Mouse (Mus musculus) limb, embryonic 12.5 days (tissue): ENCODE measurements around the gene Rbpj. TPM values are rescaled to one million over a fixed set of nuclear protein-coding genes. Genes with fewer than 3 reads are reported as not detected.

Source experiments
- ATAC-seq: fragments of 200-750 bp; cut with Nextera tagmentation; 2 replicates; pipeline ENCODE4 v1.8.0; 2017; ENCODE audit warnings: low read depth, moderate TSS enrichment; ENCODE audit not compliant: insufficient number of reproducible peaks, insufficient read depth, low FRiP score, low TSS enrichment
- H3K27ac ChIP-seq: fragments of 300-500 bp; sonication (generic); 2 replicates; pipeline ENCODE4 v1.5.1; 2016; ENCODE audit warnings: mild to moderate bottlenecking, moderate library complexity
- H3K27me3 ChIP-seq: fragments of 300-500 bp; sonication (generic); 2 replicates; pipeline ENCODE4 v1.6.1; 2016; ENCODE audit warnings: mild to moderate bottlenecking, moderate library complexity
- H3K36me3 ChIP-seq: fragments of 300-500 bp; sonication (generic); 2 replicates; pipeline ENCODE4 v1.6.1; 2016; ENCODE audit warnings: mild to moderate bottlenecking, moderate library complexity
- H3K4me1 ChIP-seq: fragments of 300-500 bp; sonication (generic); replicated peaks from 2 replicates; pipeline ENCODE4 v1.6.1; 2016
- H3K4me2 ChIP-seq: fragments of 300-500 bp; sonication (generic); 2 replicates; pipeline ENCODE4 v1.6.1; 2016; ENCODE audit warnings: mild to moderate bottlenecking, moderate library complexity
- H3K4me3 ChIP-seq: fragments of 300-500 bp; sonication (generic); replicated peaks from 2 replicates; pipeline ENCODE4 v1.5.1; 2016; ENCODE audit warnings: mild to moderate bottlenecking
- H3K9ac ChIP-seq: fragments of 300-500 bp; sonication (generic); replicated peaks from 2 replicates; pipeline ENCODE4 v1.6.1; 2016; ENCODE audit warnings: mild to moderate bottlenecking, moderate library complexity
- H3K9me3 ChIP-seq: fragments of 300-500 bp; sonication (generic); 2 replicates; pipeline ENCODE4 v1.6.1; 2016; ENCODE audit warnings: mild to moderate bottlenecking, moderate library complexity
- WGBS: fragments of 180-500 bp; shearing (Covaris S2); methylation state at CpG from one replicate; pipeline ENCODE4 v1.1.7; 2016; 5-methylcytosine and 5-hydroxymethylcytosine counted together
- polyA plus RNA-seq: library from polyadenylated mRNA; unstranded; fragments of >200 nt; fragmentation: Nextera tagmentation; extraction: Ambion mirVana; gene quantifications from 2 replicates; pipeline ENCODE4 v1.2.1, GENCODE M21; 2016

The Rbpj gene
- polyA plus RNA-seq, 1 experiment from 2014 or later = 51.3 TPM

DNA sequence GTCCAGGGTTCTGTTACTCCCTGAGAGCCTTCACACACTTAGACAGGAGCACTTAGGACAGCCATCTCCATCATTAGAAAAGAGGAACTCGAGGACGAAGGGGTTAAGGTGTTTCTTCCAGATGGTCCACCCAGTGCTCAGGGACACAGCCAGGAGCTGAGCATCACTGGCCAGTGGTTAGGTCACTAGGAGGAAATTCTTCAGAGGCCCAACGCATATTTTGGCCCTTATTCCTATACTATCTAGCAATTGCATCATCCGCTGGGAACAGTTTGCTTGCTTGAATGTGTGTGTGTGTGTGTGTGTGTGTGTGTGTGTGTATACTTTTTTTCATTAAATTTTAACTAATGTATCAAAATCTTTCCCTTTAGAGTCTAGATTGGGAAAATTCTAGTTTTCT lies 45.5 kb downstream of the Rbpj start:
- ATAC-seq = no peak
- Histone ChIP-seq H3K36me3 (no peaks in the 10 kb centered on the region), H3K27me3 (no peaks in the 10 kb centered on the region), H3K4me2 (no peak overlapping the region), H3K4me1 (no peaks in the 10 kb centered on the region), H3K9ac (no peak overlapping the region), H3K9me3 (no peaks in the 10 kb centered on the region), H3K4me3 (no peak overlapping the region), H3K27ac (no peak overlapping the region)
- 86% methylated on average over 4 of the region's 4 CpGs for WGBS

DNA sequence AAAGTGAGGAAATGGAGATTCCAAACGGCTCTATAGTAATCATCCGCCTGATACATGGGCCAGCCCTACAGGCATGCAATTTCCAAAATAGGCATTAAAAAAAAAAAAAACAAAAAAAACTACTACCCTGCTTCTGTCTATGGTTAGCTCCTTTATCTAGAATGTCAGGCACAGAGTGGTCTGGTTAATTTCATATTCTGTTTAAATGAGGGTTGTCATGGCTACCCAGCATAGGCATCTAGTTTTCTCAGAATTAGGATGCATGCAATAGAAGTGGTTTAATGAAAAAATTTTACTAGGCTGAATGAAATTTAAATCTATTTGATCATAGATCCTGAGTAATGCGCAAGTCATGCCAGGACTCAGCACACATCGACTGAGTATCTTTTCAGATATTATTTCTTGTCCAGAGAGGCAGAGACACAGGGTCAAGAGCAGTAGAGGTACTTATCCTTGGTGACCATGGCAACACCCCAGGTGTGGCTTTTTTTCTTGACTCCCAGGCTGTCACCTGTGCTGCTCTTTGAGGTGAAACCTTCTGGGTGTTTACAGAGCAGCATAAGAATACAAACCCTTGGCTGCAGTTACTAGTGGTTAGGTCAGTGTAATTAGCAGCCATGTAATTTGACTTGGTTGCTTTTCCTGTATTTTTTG lies 49.1 kb downstream of the Rbpj start:
- Histone ChIP-seq H3K4me3 (no peak overlapping the region), H3K9ac (no peak overlapping the region), H3K9me3 (no peaks in the 10 kb centered on the region), H3K27me3 (no peaks in the 10 kb centered on the region), H3K4me2 (no peak overlapping the region), H3K36me3 (no peaks in the 10 kb centered on the region), H3K27ac (no peak overlapping the region), H3K4me1 (peaks cover 14% of the 10 kb centered on the region; the same call in 1 of the 2 replicates)
- no peak for ATAC-seq
- WGBS = 81% methylated on average over 4 of the region's 4 CpGs

DNA sequence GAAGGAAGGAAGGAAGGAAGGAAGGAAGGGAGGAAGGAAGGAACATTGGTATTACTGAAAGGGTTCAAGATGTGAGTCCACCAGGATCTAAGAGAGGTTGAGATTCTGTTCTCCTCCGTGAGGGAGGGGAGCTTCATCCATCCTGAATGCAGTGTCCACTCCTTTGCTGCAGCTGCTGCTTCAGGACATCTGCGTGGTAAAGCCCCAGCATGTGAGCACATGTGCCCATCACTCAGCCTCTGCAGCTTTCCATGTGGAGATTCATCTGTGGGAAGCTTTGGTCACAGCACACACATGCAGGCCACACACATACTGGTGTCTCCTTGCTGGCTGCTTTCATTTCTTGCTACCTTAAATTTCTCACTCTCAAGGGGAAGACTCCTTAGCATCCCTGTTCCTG lies 50.5 kb downstream of the Rbpj start:
- Histone ChIP-seq H3K27me3 (no peaks in the 10 kb centered on the region), H3K27ac (no peak overlapping the region), H3K9ac (no peak overlapping the region), H3K4me2 (no peak overlapping the region), H3K4me3 (no peak overlapping the region), H3K36me3 (no peaks in the 10 kb centered on the region), H3K4me1 (peaks cover 14% of the 10 kb centered on the region; the same call in 1 of the 2 replicates), H3K9me3 (no peaks in the 10 kb centered on the region)
- ATAC-seq = no peak
- WGBS = 79% methylated on average over 2 of the region's 2 CpGs

DNA sequence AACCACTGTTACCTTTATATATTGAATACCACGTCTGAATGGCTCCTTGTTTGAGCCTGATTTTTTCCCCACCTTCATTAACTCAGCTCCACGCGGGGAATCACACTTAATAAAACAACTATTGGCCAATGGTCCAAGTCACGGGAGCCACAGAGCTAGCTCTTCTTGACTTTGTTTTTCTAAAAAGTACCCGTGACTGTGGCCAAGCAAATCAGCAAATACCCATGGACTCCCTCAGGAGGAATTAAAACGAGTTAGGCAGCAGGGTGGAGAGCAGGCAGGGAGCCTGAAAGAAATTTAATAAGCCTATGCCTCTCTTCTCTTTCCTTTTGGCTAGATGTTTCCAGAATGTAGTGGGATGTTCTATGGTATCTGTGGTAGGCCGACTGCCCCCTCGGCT lies 51.9 kb downstream of the Rbpj start:
- peak; percentile 74; the same call in 1 of the 2 replicates for ATAC-seq
- WGBS = 52% methylated on average over 8 of the region's 8 CpGs

DNA sequence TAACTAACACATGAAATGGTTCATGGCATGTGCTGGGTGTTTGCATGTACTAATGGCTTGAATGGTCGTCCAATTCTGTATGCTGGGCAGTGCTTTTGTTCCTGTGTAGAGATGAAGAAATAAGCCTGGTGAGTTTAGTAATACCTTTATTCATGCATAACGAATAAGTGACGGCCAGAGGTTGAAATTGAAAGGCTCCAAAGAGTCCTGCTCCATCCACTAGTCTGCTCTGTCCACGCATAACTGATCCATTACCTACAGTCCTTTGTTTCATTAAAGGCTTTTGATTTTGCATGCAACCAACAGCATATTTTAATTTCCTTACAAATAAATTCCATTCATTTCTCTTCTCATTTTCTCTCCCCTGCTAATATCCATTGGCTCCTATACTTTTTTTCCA lies 53.2 kb downstream of the Rbpj start:
- H3K4me2 ChIP-seq = no peak overlapping the region
- H3K36me3 ChIP-seq = no peaks in the 10 kb centered on the region
- peaks cover 14% of the 10 kb centered on the region; the same call in 1 of the 2 replicates for H3K4me1 ChIP-seq
- H3K27me3 ChIP-seq = no peaks in the 10 kb centered on the region
- no peak overlapping the region for H3K4me3 ChIP-seq
- H3K9me3 ChIP-seq = no peaks in the 10 kb centered on the region
- no peak overlapping the region for H3K27ac ChIP-seq
- H3K9ac ChIP-seq = no peak overlapping the region
- WGBS = 88% methylated on average over 4 of the region's 4 CpGs
- no peak for ATAC-seq

More for the DNA sequence above, 51.9 kb downstream of the Rbpj start:
- Histone ChIP-seq H3K4me2 (no peak overlapping the region), H3K4me1 (peaks cover 14% of the 10 kb centered on the region; the same call in 1 of the 2 replicates), H3K27ac (peak overlapping the region; percentile 59), H3K9me3 (no peaks in the 10 kb centered on the region), H3K36me3 (no peaks in the 10 kb centered on the region), H3K27me3 (no peaks in the 10 kb centered on the region), H3K9ac (no peak overlapping the region), H3K4me3 (no peak overlapping the region)

DNA sequence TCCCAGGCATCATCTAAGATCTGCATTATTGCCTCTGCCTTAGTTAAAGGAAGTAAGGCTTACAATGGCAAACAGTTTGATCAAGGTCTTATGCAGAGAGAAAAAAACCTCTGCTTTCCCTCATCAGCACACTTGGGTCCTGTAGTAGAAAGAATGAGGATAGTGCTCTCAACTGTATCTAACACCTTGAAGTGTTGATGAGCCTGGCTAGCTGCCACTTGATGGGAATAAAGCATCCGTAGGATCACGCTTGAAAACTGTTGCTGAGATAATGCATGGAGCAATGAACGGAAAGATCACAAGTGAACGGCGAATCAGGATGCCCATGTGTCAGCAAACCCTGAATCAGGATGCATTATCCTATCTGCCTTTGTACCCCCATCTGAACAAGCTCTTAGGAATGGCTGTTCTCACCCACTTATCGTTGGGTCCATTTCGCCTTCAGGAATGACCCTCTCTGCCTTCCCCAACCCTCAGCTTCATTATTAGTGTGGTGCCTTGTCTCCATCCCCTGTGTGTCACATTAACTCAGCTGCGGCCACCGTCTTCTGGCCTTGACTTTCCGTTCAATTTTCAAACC lies 54.1 kb downstream of the Rbpj start:
- H3K9me3 ChIP-seq = no peaks in the 10 kb centered on the region
- no peak overlapping the region for H3K9ac ChIP-seq
- no peak overlapping the region for H3K27ac ChIP-seq
- no peak overlapping the region for H3K4me3 ChIP-seq
- 91% methylated on average over 10 of the region's 10 CpGs for WGBS
- H3K4me2 ChIP-seq = no peak overlapping the region
- H3K4me1 ChIP-seq = peaks cover 14% of the 10 kb centered on the region; the same call in 1 of the 2 replicates
- H3K27me3 ChIP-seq = no peaks in the 10 kb centered on the region
- ATAC-seq = no peak
- H3K36me3 ChIP-seq = no peaks in the 10 kb centered on the region

DNA sequence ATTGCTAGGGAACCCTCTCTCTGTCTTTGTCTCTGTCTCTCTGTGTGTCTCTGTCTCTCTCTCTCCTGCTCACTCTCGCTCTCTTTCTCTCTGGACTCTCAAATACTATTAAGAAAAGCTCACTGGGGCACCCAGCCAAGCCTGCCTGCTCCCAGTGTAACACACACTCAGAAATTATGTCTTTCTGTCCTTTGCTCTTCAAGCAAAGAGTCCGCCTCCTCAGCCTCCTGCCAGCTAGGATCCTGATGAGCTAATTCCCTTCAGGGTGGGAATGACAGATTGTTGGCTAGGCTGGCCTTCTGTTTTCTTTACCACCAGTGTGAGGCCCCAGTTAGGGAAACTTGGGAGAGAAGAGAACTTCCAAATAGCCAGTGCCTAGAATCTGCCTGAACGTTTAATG lies 57.1 kb downstream of the Rbpj start:
- H3K9me3 ChIP-seq = no peaks in the 10 kb centered on the region
- no peak for ATAC-seq
- H3K4me1 ChIP-seq = peaks cover 15% of the 10 kb centered on the region; the same call in 1 of the 2 replicates
- H3K27me3 ChIP-seq = no peaks in the 10 kb centered on the region
- H3K9ac ChIP-seq = no peak overlapping the region
- no peaks in the 10 kb centered on the region for H3K36me3 ChIP-seq
- H3K27ac ChIP-seq = no peak overlapping the region
- H3K4me2 ChIP-seq = no peak overlapping the region
- WGBS = 55% methylated on average over 3 of the region's 3 CpGs
- no peak overlapping the region for H3K4me3 ChIP-seq

DNA sequence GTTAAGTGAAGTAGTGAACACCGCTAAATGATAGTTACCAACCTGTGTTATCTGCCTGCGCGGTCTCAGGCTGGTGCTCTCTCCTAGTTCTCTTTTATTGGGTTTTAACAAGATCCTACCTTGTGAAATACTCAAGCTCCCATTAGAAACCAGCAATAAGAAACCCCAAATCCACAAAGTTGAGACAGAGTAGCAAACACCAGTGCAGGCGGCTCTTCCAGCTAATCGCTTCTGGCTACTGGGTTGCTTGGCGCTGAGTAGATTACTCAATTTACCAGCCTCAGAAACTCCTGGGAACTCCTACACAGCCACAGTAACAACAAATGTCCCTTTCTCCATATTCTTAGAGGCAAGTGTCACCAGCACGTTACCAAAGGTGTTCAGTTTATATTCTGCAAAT lies 58.2 kb downstream of the Rbpj start:
- 83% methylated on average over 7 of the region's 7 CpGs for WGBS

DNA sequence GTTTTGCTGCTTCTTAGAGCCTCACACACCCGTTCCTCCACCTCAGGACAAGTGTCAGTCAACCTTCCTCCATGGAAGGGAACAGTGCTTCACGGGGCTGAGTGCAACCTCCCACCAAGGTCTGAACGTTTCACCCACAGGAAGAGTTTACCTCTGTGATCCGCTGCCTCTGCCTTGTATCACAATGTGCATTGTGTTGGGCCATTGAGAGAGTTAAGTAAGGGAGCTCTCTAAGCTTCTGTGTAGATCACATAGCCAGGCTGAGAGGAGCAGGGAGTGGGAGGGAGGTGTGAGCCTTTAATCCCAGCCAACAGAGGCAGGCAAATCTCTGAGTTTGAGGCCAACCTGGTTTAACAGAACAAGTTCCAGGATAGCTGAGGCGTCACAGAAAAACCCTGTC lies 58.9 kb downstream of the Rbpj start:
- Histone ChIP-seq H3K36me3 (no peaks in the 10 kb centered on the region), H3K4me1 (peaks cover 7% of the 10 kb centered on the region; the same call in 1 of the 2 replicates), H3K27me3 (no peaks in the 10 kb centered on the region), H3K9me3 (no peaks in the 10 kb centered on the region), H3K4me2 (no peak overlapping the region), H3K4me3 (no peak overlapping the region), H3K27ac (no peak overlapping the region), H3K9ac (no peak overlapping the region)
- ATAC-seq = no peak
- 77% methylated on average over 5 of the region's 5 CpGs for WGBS

More for the DNA sequence above, 58.2 kb downstream of the Rbpj start:
- Histone ChIP-seq H3K4me1 (peaks cover 7% of the 10 kb centered on the region; the same call in 1 of the 2 replicates), H3K36me3 (no peaks in the 10 kb centered on the region), H3K4me2 (no peak overlapping the region), H3K27ac (no peak overlapping the region), H3K4me3 (no peak overlapping the region), H3K9me3 (no peaks in the 10 kb centered on the region), H3K9ac (no peak overlapping the region), H3K27me3 (no peaks in the 10 kb centered on the region)
- ATAC-seq = no peak

DNA sequence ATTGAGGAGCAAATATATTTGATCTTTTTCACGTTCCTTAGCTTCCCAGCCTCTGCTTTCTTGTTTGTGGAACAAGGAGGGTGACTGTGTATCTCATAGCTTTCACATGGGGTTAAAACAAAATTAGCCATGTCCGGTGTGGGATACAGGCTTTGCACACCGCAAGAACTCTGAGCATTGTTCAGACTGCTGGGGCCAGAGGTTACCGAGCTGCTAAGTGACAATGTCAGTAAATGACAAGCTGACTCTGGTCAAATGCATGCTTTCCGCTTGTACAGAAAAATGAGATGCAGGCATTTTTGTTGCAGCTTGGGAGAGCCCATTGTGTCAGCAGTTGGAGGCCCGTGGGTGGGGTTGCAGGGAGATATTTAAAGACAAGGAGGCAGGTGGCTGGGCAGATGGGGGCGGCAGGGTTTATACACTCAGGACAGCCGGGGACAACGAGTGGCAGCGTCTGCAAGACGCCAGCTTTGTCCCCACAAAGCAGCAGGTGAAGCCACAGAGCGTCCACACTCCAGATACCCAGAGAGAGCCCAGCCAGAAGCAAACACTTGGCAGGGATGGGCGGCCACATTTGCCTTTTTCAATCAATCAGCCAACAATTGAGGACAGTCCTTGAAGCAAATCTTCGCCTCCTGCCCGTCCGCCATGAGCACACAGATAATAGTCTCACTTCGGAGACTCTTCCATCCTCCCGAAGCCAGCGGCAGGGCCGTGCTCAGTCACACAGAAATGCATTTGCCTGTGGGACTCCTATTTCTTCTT lies 59.5 kb downstream of the Rbpj start:
- H3K4me1 ChIP-seq = peaks cover 7% of the 10 kb centered on the region; the same call in 1 of the 2 replicates
- H3K9ac ChIP-seq = no peak overlapping the region
- no peaks in the 10 kb centered on the region for H3K27me3 ChIP-seq
- no peak overlapping the region for H3K4me3 ChIP-seq
- H3K9me3 ChIP-seq = no peaks in the 10 kb centered on the region
- H3K27ac ChIP-seq = peak overlapping the region; percentile 23; the same call in 1 of the 2 replicates
- no peak; the same call in 1 of the 2 replicates for ATAC-seq
- whole genome bisulfite sequencing = 78% methylated on average over 20 of the region's 20 CpGs
- H3K36me3 ChIP-seq = no peaks in the 10 kb centered on the region
- H3K4me2 ChIP-seq = no peak overlapping the region

DNA sequence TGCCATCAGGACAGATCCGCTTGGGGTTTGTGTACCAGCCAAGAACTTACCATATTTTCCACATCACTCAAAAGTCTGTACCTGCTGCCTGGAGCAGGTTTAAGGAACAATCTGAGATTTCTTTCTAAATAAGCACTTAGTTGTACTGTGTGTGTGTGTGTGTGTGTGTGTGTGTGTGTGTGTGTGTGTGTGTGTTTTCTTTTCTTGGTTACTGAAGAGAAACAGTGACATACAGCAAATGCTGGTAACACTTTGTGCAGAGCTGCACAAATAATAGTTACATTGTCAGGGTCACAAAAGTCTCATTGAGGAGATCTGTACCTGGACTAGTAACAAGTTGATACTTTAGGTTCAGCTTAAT lies 60.1 kb downstream of the Rbpj start:
- 84% methylated on average over 1 of the region's 1 CpGs for WGBS
- Histone ChIP-seq H3K9me3 (no peaks in the 10 kb centered on the region), H3K4me3 (no peak overlapping the region), H3K27me3 (no peaks in the 10 kb centered on the region), H3K9ac (no peak overlapping the region), H3K27ac (peak overlapping the region; percentile 23; the same call in 1 of the 2 replicates), H3K4me1 (peaks cover 7% of the 10 kb centered on the region), H3K36me3 (no peaks in the 10 kb centered on the region), H3K4me2 (no peak overlapping the region)
- ATAC-seq = no peak
